Mouse (Mus musculus) heart, postnatal 10 days (tissue): ENCODE results near the gene Wwp2. TPM values are rescaled to one million over a fixed set of nuclear protein-coding genes. Genes with fewer than 3 reads are reported as not detected.

ENCODE experiments used
- DNase-seq, 2 experiments: peaks; one replicate each; pipeline ENCODE4 v3.0.0; 2021
- intact Hi-C: fragments of 180-260 bp; cut with DNase I; formaldehyde crosslinking; loops from one replicate; pipeline ENCODE4 v1.15.1; 2025
- microRNA-seq, 2 experiments: library from miRNA; unstranded; fragments of <30 nt; microRNA quantifications; one replicate each; pipeline ENCODE4 v1.2.0; 2022
- total RNA-seq, 2 experiments: library from RNA; stranded (reverse); gene quantifications; 2 replicates each; pipeline ENCODE4 v1.2.3; 2021

Gene Wwp2
- total RNA-seq, 2 experiments from 2014 or later, result 27.2 to 30.1 TPM

- intact Hi-C loops, result loop anchor here (10.0 kb wide), 1 partner anchor 1977 kb away; the partner anchor contains the start of genes Dhx38 and Txnl4b
- DNase-seq, result peak; percentile 96 to 98
Measured at GRCm38 (mm10) chr8:107587995-107588780, 152.0 kb downstream of the Wwp2 start, which contains the start of gene Psmd7. Psmd7 (minus strand) TSS chr8:107588464.

- no peak for DNase-seq
- intact Hi-C loops, result no loop called here
Measured at GRCm38 (mm10) chr8:107593967-107594729, 158.0 kb downstream of the Wwp2 start.

GRCm38 (mm10) chr8:107594817-107595216 is 158.7 kb downstream of the Wwp2 start:
- intact Hi-C loops, result no loop called here
- DNase-seq, result no peak

GRCm38 (mm10) chr8:107597731-107598130 is 161.6 kb downstream of the Wwp2 start:
- no peak for DNase-seq
- intact Hi-C loops, result no loop called here

- intact Hi-C loops, result loop anchor here (5.0 to 10.0 kb wide), 4 partner anchors 215 to 1818 kb away; no protein-coding TSS in a partner anchor
- DNase-seq, result no peak
Measured at GRCm38 (mm10) chr8:107599691-107600090, 163.5 kb downstream of the Wwp2 start.

GRCm38 (mm10) chr8:107603026-107603425 is 166.9 kb downstream of the Wwp2 start:
- peak; percentile 52 to 79 for DNase-seq
- intact Hi-C loops, result loop anchor here (5.0 to 10.0 kb wide), 4 partner anchors 212 to 1814 kb away; no protein-coding TSS in a partner anchor

Small RNAs within 50 kb of the gene (microRNA-seq; reads per million reads assigned to microRNA genes)
- 2,682 to 4,255 reads per million in 2 experiments for gene Mir140

Other genes starting within 250 kb of the Wwp2 start
- 10 to 100 TPM; 37.9 to 43.0 TPM for gene Nfat5, start 142.9 kb upstream of the Wwp2 start, total RNA-seq
- 10 to 100 TPM; 14.8 to 17.0 TPM for gene Nqo1, start 33.2 kb upstream of the Wwp2 start, total RNA-seq
- 10 to 100 TPM; 23.3 to 26.1 TPM for gene Nob1, start 11.3 kb upstream of the Wwp2 start, total RNA-seq
- gene Psmd7, start 152.1 kb downstream of the Wwp2 start, total RNA-seq, result 10 to 100 TPM; 85.6 to 93.7 TPM